Mouse (Mus musculus) myocyte (in vitro differentiated cells): Measurements from ENCODE around the gene Cxcl9. TPM values are rescaled to one million over a fixed set of nuclear protein-coding genes. Genes with fewer than 3 reads are reported as not detected.
A peak's percentile ranks its signal among the peaks of the same experiment; 100 is the strongest.

Source experiments
- H3K27me3 ChIP-seq: one replicate; pipeline ENCODE4 v1.6.1; 2011; ENCODE audit not compliant: control insufficient read depth, insufficient read depth, insufficient read length
- H3K36me3 ChIP-seq: one replicate; pipeline ENCODE4 v1.6.1; 2011; ENCODE audit not compliant: control insufficient read depth, insufficient read depth
- H3K4me2 ChIP-seq: one replicate; pipeline ENCODE4 v1.6.1; 2011; ENCODE audit warnings: low read depth, control low read depth
- H3K4me3 ChIP-seq: one replicate; pipeline ENCODE4 v1.5.1; 2011; ENCODE audit warnings: mild to moderate bottlenecking, control low read depth, moderate library complexity
- H3K79me2 ChIP-seq: one replicate; pipeline ENCODE4 v1.6.1; 2011; ENCODE audit not compliant: control insufficient read depth, insufficient read depth
- H3ac ChIP-seq: one replicate; pipeline ENCODE4 v1.6.1; 2011; ENCODE audit not compliant: control insufficient read depth, insufficient read length
- CEBPB ChIP-seq: IDR thresholded peaks from 2 replicates; pipeline ENCODE4 v1.6.1; 2011; ENCODE audit warnings: mild to moderate bottlenecking, moderate library complexity; ENCODE audit not compliant: poor library complexity, insufficient read depth, severe bottlenecking
- E2F4 ChIP-seq: IDR thresholded peaks from one replicate; pipeline ENCODE4 v1.6.1; 2011; ENCODE audit warnings: mild to moderate bottlenecking, control low read depth, moderate library complexity; ENCODE audit not compliant: insufficient read depth
- MAX ChIP-seq: IDR thresholded peaks from one replicate; pipeline ENCODE4 v1.6.1; 2011; ENCODE audit warnings: low read depth, mild to moderate bottlenecking, control low read depth
- MYOD1 ChIP-seq, 3 experiments: IDR thresholded peaks; one replicate each; pipeline ENCODE4 v1.6.1; 2011; ENCODE audit warnings: control low read depth in 2 of 3, low read depth in 2 of 3, mild to moderate bottlenecking in 2 of 3, moderate library complexity in 1 of 3; ENCODE audit not compliant: insufficient read length in 2 of 3, control insufficient read depth in 1 of 3
- MYOG ChIP-seq, 3 experiments: IDR thresholded peaks; one replicate each; pipeline ENCODE4 v1.6.1; 2011; ENCODE audit warnings: control low read depth in 2 of 3, low read depth in 2 of 3, mild to moderate bottlenecking in 2 of 3; ENCODE audit not compliant: insufficient read length in 2 of 3, control insufficient read depth in 1 of 3, insufficient read depth in 1 of 3
- POLR2A ChIP-seq: IDR thresholded peaks from one replicate; pipeline ENCODE4 v1.6.1; 2011; ENCODE audit warnings: low read depth, mild to moderate bottlenecking, control low read depth, moderate library complexity; ENCODE audit not compliant: insufficient read length
- POLR2AphosphoS2 ChIP-seq: IDR thresholded peaks from one replicate; pipeline ENCODE4 v1.6.1; 2011; ENCODE audit warnings: low read depth, control low read depth; ENCODE audit not compliant: insufficient read length
- REST ChIP-seq: IDR thresholded peaks from one replicate; pipeline ENCODE4 v1.6.1; 2011; ENCODE audit warnings: mild to moderate bottlenecking, control low read depth, moderate library complexity; ENCODE audit not compliant: insufficient read depth, insufficient read length
- SRF ChIP-seq: IDR thresholded peaks from one replicate; pipeline ENCODE4 v1.6.1; 2011; ENCODE audit warnings: low read depth; ENCODE audit not compliant: control insufficient read depth, insufficient read length
- TCF12 ChIP-seq: IDR thresholded peaks from one replicate; pipeline ENCODE4 v1.6.1; 2011; ENCODE audit warnings: mild to moderate bottlenecking, control low read depth; ENCODE audit not compliant: poor library complexity, insufficient read depth, severe bottlenecking
- TCF3 ChIP-seq: IDR thresholded peaks from one replicate; pipeline ENCODE4 v1.6.1; 2011; ENCODE audit warnings: low read depth, control low read depth; ENCODE audit not compliant: insufficient read length
- USF1 ChIP-seq: IDR thresholded peaks from one replicate; pipeline ENCODE4 v1.6.1; 2011; ENCODE audit warnings: low read depth, mild to moderate bottlenecking, control low read depth, moderate library complexity
- polyA plus RNA-seq: library from polyadenylated mRNA; unstranded; fragments of >200 nt; fragmentation: generic; extraction: Trizol; gene quantifications from one replicate; pipeline ENCODE4 v1.2.1, GENCODE M21; 2012; ENCODE audit warnings: missing spikeins

Gene Cxcl9
- polyA plus RNA-seq, 1 experiment, result 0.02 TPM

- Histone ChIP-seq H3K4me2 (no peak overlapping the region), H3K4me3 (no peak overlapping the region), H3K79me2 (no peaks in the 10 kb centered on the region), H3K36me3 (no peaks in the 10 kb centered on the region), H3ac (no peak overlapping the region), H3K27me3 (no peaks in the 10 kb centered on the region)
- TF ChIP-seq USF1 (no peak), CEBPB (no peak), MYOD1 (IDR thresholded peaks at IDR 0.05; ENCODE audit: control insufficient read depth in 1 of 3, insufficient read length in 2 of 3, low read depth in 2 of 3) (no peak), E2F4 (no peak), MAX (no peak)
Observed at GRCm38 (mm10) chr5:92371361-92371976, 43.6 kb upstream of the Cxcl9 start.

GRCm38 (mm10) chr5:92370891-92371290 lies 43.0 kb upstream of the Cxcl9 start:
- Histone ChIP-seq H3ac (no peak overlapping the region), H3K36me3 (no peaks in the 10 kb centered on the region), H3K79me2 (no peaks in the 10 kb centered on the region), H3K27me3 (no peaks in the 10 kb centered on the region), H3K4me3 (no peak overlapping the region), H3K4me2 (no peak overlapping the region)
- TF ChIP-seq POLR2A (no peak), TCF3 (no peak), SRF (no peak), MYOG (IDR thresholded peaks at IDR 0.05; ENCODE audit: control insufficient read depth in 1 of 3, insufficient read depth in 1 of 3, insufficient read length in 2 of 3, low read depth in 2 of 3) (no peak), CEBPB (no peak), REST (no peak), MYOD1 (IDR thresholded peaks at IDR 0.05; ENCODE audit: control insufficient read depth in 1 of 3, insufficient read length in 2 of 3, low read depth in 2 of 3) (no peak)

- H3K79me2 ChIP-seq, result no peaks in the 10 kb centered on the region
- H3K36me3 ChIP-seq, result no peaks in the 10 kb centered on the region
- no peak overlapping the region for H3ac ChIP-seq
- H3K27me3 ChIP-seq, result no peaks in the 10 kb centered on the region
- TF ChIP-seq CEBPB (peak; percentile 97), TCF12 (no peak), MAX (no peak), SRF (no peak), MYOD1 (IDR thresholded peaks at IDR 0.05; ENCODE audit: control insufficient read depth in 1 of 3, insufficient read length in 2 of 3, low read depth in 2 of 3) (no peak)
- H3K4me2 ChIP-seq, result no peak overlapping the region
- H3K4me3 ChIP-seq, result no peak overlapping the region
Observed at GRCm38 (mm10) chr5:92370392-92370791, 42.5 kb upstream of the Cxcl9 start.

GRCm38 (mm10) chr5:92369151-92369994 lies 41.5 kb upstream of the Cxcl9 start:
- H3K79me2 ChIP-seq, result no peaks in the 10 kb centered on the region
- no peak overlapping the region for H3ac ChIP-seq
- H3K4me2 ChIP-seq, result peak overlapping the region; percentile 98
- peak overlapping the region; percentile 6 for H3K4me3 ChIP-seq
- H3K36me3 ChIP-seq, result no peaks in the 10 kb centered on the region
- no peaks in the 10 kb centered on the region for H3K27me3 ChIP-seq
- TF ChIP-seq POLR2AphosphoS2 (no peak), SRF (no peak), TCF3 (peak; percentile 12), E2F4 (no peak), TCF12 (peak; percentile 26), POLR2A (peak; percentile 50), REST (peak; percentile 12), MAX (no peak), CEBPB (no peak), MYOD1 (IDR thresholded peaks at IDR 0.05; ENCODE audit: control insufficient read depth in 1 of 3, insufficient read length in 2 of 3, low read depth in 2 of 3) (peak; percentile 38 to 94 (median 88)), MYOG (IDR thresholded peaks at IDR 0.05; ENCODE audit: control insufficient read depth in 1 of 3, insufficient read depth in 1 of 3, insufficient read length in 2 of 3, low read depth in 2 of 3) (peak; percentile 74 to 93 (median 84))

GRCm38 (mm10) chr5:92368392-92368791 lies 40.5 kb upstream of the Cxcl9 start:
- TF ChIP-seq REST (no peak), CEBPB (peak; percentile 93), MYOD1 (IDR thresholded peaks at IDR 0.05; ENCODE audit: control insufficient read depth in 1 of 3, insufficient read length in 2 of 3, low read depth in 2 of 3) (peak in 2 of 3 experiments; percentile 10 to 30)
- peak overlapping the region; percentile 6 for H3K4me3 ChIP-seq
- H3ac ChIP-seq, result no peak overlapping the region
- H3K27me3 ChIP-seq, result no peaks in the 10 kb centered on the region
- peak overlapping the region; percentile 98 for H3K4me2 ChIP-seq
- H3K36me3 ChIP-seq, result no peaks in the 10 kb centered on the region
- H3K79me2 ChIP-seq, result no peaks in the 10 kb centered on the region
